Mouse (Mus musculus) thymus, adult 2 months (tissue): ENCODE measurements around the gene Ttc7b.

ENCODE experiments used
- CTCF ChIP-seq: fragments of 200-500 bp; IDR thresholded peaks from 2 replicates; pipeline ENCODE4 v1.5.1; 2012; ENCODE audit warnings: mild to moderate bottlenecking, control low read depth, low read length, moderate library complexity, borderline replicate concordance; ENCODE audit not compliant: control insufficient read depth, poor library complexity, insufficient read depth; ENCODE audit errors: extremely low read depth
- POLR2A ChIP-seq: fragments of 200-500 bp; IDR thresholded peaks from 2 replicates; pipeline ENCODE4 v1.6.1; 2012; ENCODE audit warnings: mild to moderate bottlenecking, low read length, control low read depth, moderate library complexity; ENCODE audit not compliant: control insufficient read depth, poor library complexity, insufficient read depth; ENCODE audit errors: extremely low read depth

DNA sequence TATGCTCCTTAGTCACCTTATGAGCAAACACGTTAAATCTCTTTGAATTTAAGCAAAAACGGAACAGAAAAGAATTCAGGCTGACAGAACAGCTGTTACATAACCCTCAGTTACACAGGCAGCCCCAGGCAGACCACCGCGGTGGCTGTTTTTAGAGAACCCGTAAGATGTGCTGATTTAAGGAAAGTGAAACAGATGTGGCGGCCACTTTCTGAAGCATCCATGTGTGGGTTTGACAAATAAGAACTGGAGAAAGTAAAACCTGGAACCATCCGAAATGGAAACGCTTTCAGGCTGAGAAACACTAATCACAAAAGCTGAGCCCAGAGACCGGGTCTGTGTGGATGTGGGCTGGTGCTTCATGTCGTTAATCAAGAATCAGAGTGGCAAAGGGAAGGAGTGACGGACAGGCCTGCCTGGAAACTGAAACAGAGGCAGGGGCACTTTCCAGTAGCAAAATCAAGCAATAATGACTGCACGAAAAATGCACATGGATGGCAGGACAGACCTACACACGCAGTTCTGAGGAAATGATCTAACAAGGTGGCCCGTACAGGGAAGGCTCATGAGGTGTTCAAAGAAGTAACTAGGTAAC, 139.8 kb downstream of the Ttc7b start:
- TF ChIP-seq CTCF (no peak), POLR2A (no peak)
